Mouse (Mus musculus): ENCODE results near the gene Smg6. TPM values are rescaled to one million over a fixed set of nuclear protein-coding genes. Genes with fewer than 3 reads are reported as not detected.
A peak's percentile ranks its signal among the peaks of the same experiment; 100 is the strongest.

The Smg6 gene
- polyA plus RNA-seq, 1 experiment from 2014 or later, result 14.0 TPM

DNA sequence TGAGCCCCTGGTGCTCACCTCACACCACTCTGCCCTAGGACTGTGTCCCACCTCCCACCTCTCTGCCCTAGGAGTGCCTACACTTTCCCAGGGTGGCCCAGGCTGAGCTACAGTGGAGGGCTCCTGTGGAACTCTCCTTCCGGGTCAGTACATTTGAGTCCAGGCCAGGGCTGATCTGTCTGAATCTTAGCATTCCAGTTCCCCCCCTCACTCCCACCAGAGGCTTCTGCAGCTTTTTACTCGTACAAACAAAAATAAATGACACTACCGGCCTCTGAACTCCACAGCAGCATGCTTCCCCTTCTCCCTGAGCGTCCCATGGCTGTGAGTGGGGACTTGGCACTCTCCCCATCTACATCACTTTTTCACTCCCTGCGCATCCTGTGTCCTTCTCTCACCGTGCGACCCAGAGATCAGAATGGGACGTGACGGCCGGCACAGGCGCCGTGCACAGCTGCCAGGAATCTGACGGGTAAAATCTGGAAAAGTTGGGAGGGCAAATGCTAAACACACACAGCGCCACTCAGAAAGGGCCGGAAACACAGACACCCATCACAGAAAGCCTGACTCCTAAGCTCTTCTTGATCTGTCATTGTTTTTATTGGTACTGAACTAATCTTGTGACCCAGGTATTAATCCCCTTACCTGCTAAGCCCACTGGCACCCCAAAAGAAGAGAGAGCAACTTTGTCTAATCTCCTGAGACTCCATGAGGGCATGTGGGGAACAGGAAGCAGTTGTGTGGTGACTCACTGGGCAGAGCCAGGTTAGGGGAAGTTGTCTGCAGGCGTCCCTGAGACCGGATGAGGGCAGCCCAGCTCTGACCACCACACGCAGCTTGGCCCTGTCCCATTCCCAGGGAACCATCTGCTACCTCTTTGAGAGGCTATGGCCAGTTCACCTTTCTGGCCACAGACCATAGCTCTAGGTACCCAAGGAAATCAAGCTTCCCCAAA is 227.3 kb downstream of the Smg6 start:
- peak; percentile 72 for DNase-seq (ENCODE audit: low spot score)
- Histone ChIP-seq H3K4me3 (no peak overlapping the region), H3K4me1 (peaks cover 38% of the 10 kb centered on the region), H3K36me3 (peaks cover 28% of the 10 kb centered on the region), H3K27ac (peak overlapping the region; percentile 31), H3K9me3 (no peaks in the 10 kb centered on the region), H3K27me3 (ENCODE audit: insufficient read depth, poor library complexity, severe bottlenecking) (no peaks in the 10 kb centered on the region)
- WGBS, result 76% methylated on average over 18 of the region's 18 CpGs

- H3K27ac ChIP-seq, result no peak overlapping the region
- peaks cover 29% of the 10 kb centered on the region for H3K36me3 ChIP-seq
- peaks cover 28% of the 10 kb centered on the region for H3K4me1 ChIP-seq
- H3K27me3 ChIP-seq (ENCODE audit: insufficient read depth, poor library complexity, severe bottlenecking), result no peaks in the 10 kb centered on the region
- H3K9me3 ChIP-seq, result no peaks in the 10 kb centered on the region
- no peak overlapping the region for H3K4me3 ChIP-seq
- DNase-seq (ENCODE audit: low spot score), result peak; percentile 60
- 70% methylated on average over 6 of the region's 6 CpGs for WGBS
Measured at GRCm38 (mm10) chr11:75154053-75154585, 228.5 kb downstream of the Smg6 start.

DNA sequence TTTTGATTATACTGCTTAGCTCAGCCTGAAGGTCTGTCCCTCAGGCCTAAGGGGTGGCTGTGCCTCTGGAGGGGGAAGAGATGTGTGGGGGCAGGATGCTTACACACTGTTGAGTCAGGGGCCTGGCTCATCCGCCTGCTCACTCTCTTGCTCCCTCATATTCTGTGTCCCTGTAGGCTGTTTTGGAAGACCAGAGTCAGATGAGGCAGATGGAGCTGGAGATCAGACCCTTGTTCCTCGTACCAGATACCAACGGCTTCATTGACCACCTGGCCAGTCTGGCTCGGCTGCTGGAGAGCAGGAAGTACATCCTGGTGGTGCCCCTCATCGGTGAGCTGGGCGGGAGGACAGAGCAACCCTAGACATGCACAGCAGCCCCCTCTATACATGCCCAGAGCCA is 230.4 kb downstream of the Smg6 start:
- Histone ChIP-seq H3K4me1 (peaks cover 28% of the 10 kb centered on the region), H3K9me3 (no peaks in the 10 kb centered on the region), H3K27ac (peak overlapping the region; percentile 43; the same call in 1 of the 2 replicates), H3K36me3 (peaks cover 31% of the 10 kb centered on the region), H3K4me3 (no peak overlapping the region), H3K27me3 (ENCODE audit: insufficient read depth, poor library complexity, severe bottlenecking) (no peaks in the 10 kb centered on the region)
- no peak for DNase-seq (ENCODE audit: low spot score)
- WGBS, result 49% methylated on average over 6 of the region's 6 CpGs

- H3K27me3 ChIP-seq (ENCODE audit: insufficient read depth, poor library complexity, severe bottlenecking), result no peaks in the 10 kb centered on the region
- peaks cover 30% of the 10 kb centered on the region for H3K4me1 ChIP-seq
- no peaks in the 10 kb centered on the region for H3K9me3 ChIP-seq
- H3K27ac ChIP-seq, result peak overlapping the region; percentile 43; the same call in 1 of the 2 replicates
- no peak for DNase-seq (ENCODE audit: low spot score)
- peaks cover 31% of the 10 kb centered on the region for H3K36me3 ChIP-seq
- 47% methylated on average over 5 of the region's 5 CpGs for WGBS
- H3K4me3 ChIP-seq, result no peak overlapping the region
Measured at GRCm38 (mm10) chr11:75156416-75156815, 230.8 kb downstream of the Smg6 start.

- no peak for DNase-seq (ENCODE audit: low spot score)
- peak overlapping the region; percentile 44; the same call in 1 of the 2 replicates for H3K27ac ChIP-seq
- no peaks in the 10 kb centered on the region for H3K27me3 ChIP-seq (ENCODE audit: insufficient read depth, poor library complexity, severe bottlenecking)
- no peak overlapping the region for H3K4me3 ChIP-seq
- peaks cover 31% of the 10 kb centered on the region for H3K36me3 ChIP-seq
- WGBS, result 50% methylated on average over 4 of the region's 4 CpGs
- H3K4me1 ChIP-seq, result peaks cover 34% of the 10 kb centered on the region
- H3K9me3 ChIP-seq, result no peaks in the 10 kb centered on the region
Measured at GRCm38 (mm10) chr11:75157037-75157436, 231.4 kb downstream of the Smg6 start.

- no peak for DNase-seq (ENCODE audit: low spot score)
- Histone ChIP-seq H3K27ac (no peak overlapping the region), H3K27me3 (ENCODE audit: insufficient read depth, poor library complexity, severe bottlenecking) (peaks cover 6% of the 10 kb centered on the region), H3K36me3 (peaks cover 34% of the 10 kb centered on the region), H3K4me3 (no peak overlapping the region), H3K9me3 (no peaks in the 10 kb centered on the region), H3K4me1 (peaks cover 34% of the 10 kb centered on the region)
- WGBS, result 57% methylated on average over 2 of the region's 2 CpGs
Measured at GRCm38 (mm10) chr11:75157901-75158300, 232.3 kb downstream of the Smg6 start.

DNA sequence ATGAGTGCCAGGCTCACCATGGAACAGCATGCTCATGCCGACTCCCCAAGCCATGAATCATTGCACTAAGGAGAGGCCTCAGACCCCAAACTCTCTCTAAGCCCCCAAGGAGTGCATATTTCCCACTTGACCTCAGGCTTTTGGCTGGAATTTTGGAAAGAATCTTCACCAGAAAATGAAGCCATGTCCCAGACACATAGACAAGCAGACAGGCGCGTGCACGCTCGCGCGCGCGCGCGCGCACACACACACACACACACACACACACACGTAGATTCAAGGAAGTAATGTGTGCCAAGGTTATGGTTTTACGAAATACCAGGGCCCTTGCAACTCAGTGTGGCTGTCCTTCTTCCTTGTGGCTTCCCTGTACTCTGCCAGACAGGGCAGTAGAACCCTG is 232.8 kb downstream of the Smg6 start:
- Histone ChIP-seq H3K4me1 (peaks cover 31% of the 10 kb centered on the region), H3K36me3 (peaks cover 35% of the 10 kb centered on the region), H3K27ac (no peak overlapping the region), H3K4me3 (no peak overlapping the region), H3K27me3 (ENCODE audit: insufficient read depth, poor library complexity, severe bottlenecking) (peaks cover 12% of the 10 kb centered on the region), H3K9me3 (no peaks in the 10 kb centered on the region)
- 95% methylated on average over 14 of the region's 14 CpGs for WGBS
- no peak for DNase-seq (ENCODE audit: low spot score)

GRCm38 (mm10) chr11:75159564-75159963 is 233.9 kb downstream of the Smg6 start:
- H3K4me1 ChIP-seq, result peaks cover 28% of the 10 kb centered on the region
- WGBS, result 58% methylated on average over 2 of the region's 2 CpGs
- peaks cover 23% of the 10 kb centered on the region for H3K27me3 ChIP-seq (ENCODE audit: insufficient read depth, poor library complexity, severe bottlenecking)
- H3K4me3 ChIP-seq, result no peak overlapping the region
- no peaks in the 10 kb centered on the region for H3K9me3 ChIP-seq
- DNase-seq (ENCODE audit: low spot score), result no peak
- H3K27ac ChIP-seq, result no peak overlapping the region
- H3K36me3 ChIP-seq, result peaks cover 46% of the 10 kb centered on the region

- H3K36me3 ChIP-seq, result peaks cover 50% of the 10 kb centered on the region
- H3K27ac ChIP-seq, result no peak overlapping the region
- H3K4me3 ChIP-seq, result no peak overlapping the region
- no peaks in the 10 kb centered on the region for H3K9me3 ChIP-seq
- 71% methylated on average over 7 of the region's 7 CpGs for WGBS
- H3K4me1 ChIP-seq, result peaks cover 37% of the 10 kb centered on the region
- DNase-seq (ENCODE audit: low spot score), result no peak
- peaks cover 37% of the 10 kb centered on the region for H3K27me3 ChIP-seq (ENCODE audit: insufficient read depth, poor library complexity, severe bottlenecking)
Measured at GRCm38 (mm10) chr11:75160954-75161353, 235.3 kb downstream of the Smg6 start.

- Histone ChIP-seq H3K27ac (peak overlapping the region; percentile 19; the same call in 1 of the 2 replicates), H3K4me1 (peaks cover 37% of the 10 kb centered on the region), H3K27me3 (ENCODE audit: insufficient read depth, poor library complexity, severe bottlenecking) (peaks cover 42% of the 10 kb centered on the region), H3K4me3 (no peak overlapping the region), H3K36me3 (peaks cover 50% of the 10 kb centered on the region), H3K9me3 (no peaks in the 10 kb centered on the region)
- 49% methylated on average over 4 of the region's 4 CpGs for WGBS
- no peak for DNase-seq (ENCODE audit: low spot score)
Measured at GRCm38 (mm10) chr11:75161417-75162008, 235.9 kb downstream of the Smg6 start.

DNA sequence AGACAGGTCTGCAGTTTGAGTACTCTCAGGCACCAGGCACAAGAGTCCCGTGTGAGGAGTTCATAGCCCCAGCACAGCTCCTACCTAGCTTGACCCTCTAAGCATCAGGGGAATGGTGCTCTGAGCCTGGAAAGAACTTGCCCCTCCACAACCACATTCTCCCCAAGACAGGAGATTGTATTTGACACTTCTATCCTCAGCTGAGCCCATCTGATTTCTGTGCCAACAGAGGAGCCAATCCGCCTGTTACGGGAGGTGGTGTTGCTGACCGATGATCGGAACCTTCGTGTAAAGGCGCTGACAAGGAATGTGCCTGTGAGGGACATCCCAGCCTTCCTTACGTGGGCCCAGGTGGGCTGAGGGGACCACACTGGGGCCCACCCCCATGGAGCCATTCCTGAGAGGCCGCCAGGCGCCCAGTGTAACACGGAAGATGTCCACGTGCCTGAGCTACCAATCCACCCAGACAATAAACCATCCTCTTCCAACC is 237.0 kb downstream of the Smg6 start:
- Histone ChIP-seq H3K36me3 (peaks cover 50% of the 10 kb centered on the region), H3K27me3 (ENCODE audit: insufficient read depth, poor library complexity, severe bottlenecking) (peaks cover 54% of the 10 kb centered on the region)
- 87% methylated on average over 12 of the region's 12 CpGs for WGBS

GRCm38 (mm10) chr11:75163379-75163778 is 237.8 kb downstream of the Smg6 start:
- H3K27me3 ChIP-seq (ENCODE audit: insufficient read depth, poor library complexity, severe bottlenecking), result peaks cover 61% of the 10 kb centered on the region

More for the DNA sequence above, 237.0 kb downstream of the Smg6 start:
- DNase-seq (ENCODE audit: low spot score), result no peak
- Histone ChIP-seq H3K27ac (no peak overlapping the region), H3K9me3 (no peaks in the 10 kb centered on the region), H3K4me1 (peaks cover 38% of the 10 kb centered on the region), H3K4me3 (no peak overlapping the region)

DNA sequence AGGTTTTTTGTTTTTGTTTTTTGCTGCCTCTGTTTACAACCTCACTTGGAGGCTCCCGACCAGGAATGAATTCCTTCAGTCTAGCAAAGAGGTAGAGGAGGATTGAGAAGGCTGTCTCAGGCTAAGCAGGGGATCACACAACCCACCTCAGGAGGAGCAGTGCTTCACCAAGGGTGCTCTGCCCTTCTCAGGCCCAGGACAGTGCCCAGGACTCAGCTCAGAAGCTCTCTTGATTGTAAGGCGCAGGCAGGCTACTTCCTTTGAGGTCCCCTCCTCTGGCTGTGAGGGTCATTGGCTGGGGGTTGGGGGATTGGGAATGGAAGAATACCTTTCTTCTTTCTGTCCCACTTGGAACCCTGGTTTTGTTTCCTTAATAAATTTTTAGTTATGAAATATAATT is 238.4 kb downstream of the Smg6 start:
- no peaks in the 10 kb centered on the region for H3K9me3 ChIP-seq
- no peak overlapping the region for H3K4me3 ChIP-seq
- DNase-seq (ENCODE audit: low spot score), result no peak
- 72% methylated on average over 2 of the region's 2 CpGs for WGBS
- H3K27ac ChIP-seq, result no peak overlapping the region
- peaks cover 68% of the 10 kb centered on the region for H3K27me3 ChIP-seq (ENCODE audit: insufficient read depth, poor library complexity, severe bottlenecking)
- H3K4me1 ChIP-seq, result peaks cover 53% of the 10 kb centered on the region
- H3K36me3 ChIP-seq, result peaks cover 40% of the 10 kb centered on the region

More at GRCm38 (mm10) chr11:75163379-75163778, 237.8 kb downstream of the Smg6 start:
- Histone ChIP-seq H3K36me3 (peaks cover 45% of the 10 kb centered on the region), H3K27ac (no peak overlapping the region), H3K4me3 (no peak overlapping the region), H3K4me1 (peaks cover 46% of the 10 kb centered on the region), H3K9me3 (no peaks in the 10 kb centered on the region)
- 77% methylated on average over 6 of the region's 6 CpGs for WGBS
- DNase-seq (ENCODE audit: low spot score), result no peak
